Mouse (Mus musculus) liver, embryonic 14.5 days (tissue): Measurements from ENCODE around the gene Rbm17. TPM values are rescaled to one million over a fixed set of nuclear protein-coding genes. Genes with fewer than 3 reads are reported as not detected.

Experiments used
- ATAC-seq: fragments of 200-750 bp; cut with Nextera tagmentation; 2 replicates; pipeline ENCODE4 v1.8.0; 2017; ENCODE audit warnings: moderate number of reproducible peaks, mild to moderate bottlenecking, moderate library complexity; ENCODE audit not compliant: insufficient read depth
- DNase-seq, 3 experiments: peaks; one replicate each; pipeline ENCODE4 v3.0.0-alpha.2; 2012 to 2013; ENCODE audit warnings: low read depth in 3 of 3, low spot score in 3 of 3
- H3K27ac ChIP-seq: fragments of 300-500 bp; sonication (generic); 2 replicates; pipeline ENCODE4 v1.5.1; 2014; ENCODE audit warnings: moderate library complexity, mild to moderate bottlenecking, control low read depth, inconsistent platforms
- H3K27me3 ChIP-seq: fragments of 300-500 bp; sonication (generic); 2 replicates; pipeline ENCODE4 v1.6.1; 2014; ENCODE audit warnings: mild to moderate bottlenecking, low read length, moderate library complexity; ENCODE audit not compliant: control insufficient read depth, insufficient read depth
- H3K36me3 ChIP-seq: fragments of 300-500 bp; sonication (generic); replicated peaks from 2 replicates; pipeline ENCODE4 v1.6.1; 2014; ENCODE audit warnings: low read depth; ENCODE audit not compliant: control insufficient read depth, insufficient read depth
- H3K4me1 ChIP-seq, 2 experiments: fragments of 200-500 bp in 1 of 2; fragments of 300-500 bp in 1 of 2; sonication (generic) in 1 of 2; replicated peaks; 2 replicates each; pipeline ENCODE4 v1.6.1; 2012 to 2014; ENCODE audit warnings: antibody characterized with exemption in 1 of 2, inconsistent platforms in 1 of 2, low read length in 1 of 2; ENCODE audit not compliant: control insufficient read depth in 2 of 2, insufficient read depth in 2 of 2
- H3K4me2 ChIP-seq: fragments of 300-500 bp; sonication (generic); 2 replicates; pipeline ENCODE4 v1.6.1; 2014; ENCODE audit warnings: low read depth, mild to moderate bottlenecking, control low read depth, moderate library complexity
- H3K4me3 ChIP-seq, 2 experiments: fragments of 200-500 bp in 1 of 2; fragments of 300-500 bp in 1 of 2; sonication (generic) in 1 of 2; 2 replicates each; pipeline ENCODE4 v1.5.1; 2012 to 2014; ENCODE audit warnings: low read depth in 2 of 2, low read length in 2 of 2, mild to moderate bottlenecking in 2 of 2, control low read depth in 1 of 2, inconsistent platforms in 1 of 2, moderate library complexity in 1 of 2; ENCODE audit not compliant: insufficient read depth in 1 of 2
- H3K9ac ChIP-seq: fragments of 300-500 bp; sonication (generic); replicated peaks from 2 replicates; pipeline ENCODE4 v1.6.1; 2014; ENCODE audit warnings: mild to moderate bottlenecking, control low read depth, moderate library complexity
- H3K9me3 ChIP-seq: fragments of 300-500 bp; sonication (generic); 2 replicates; pipeline ENCODE4 v1.6.1; 2016; ENCODE audit warnings: low read length, mixed read lengths; ENCODE audit not compliant: control insufficient read depth
- CTCF ChIP-seq: IDR thresholded peaks from 2 replicates; pipeline ENCODE4 v1.5.1; 2016; ENCODE audit warnings: antibody characterized with exemption, low read depth, control low read depth
- EP300 ChIP-seq: IDR thresholded peaks from 2 replicates; pipeline ENCODE4 v1.6.1; 2016; ENCODE audit warnings: antibody characterized with exemption, low read depth
- WGBS: fragments of 180-500 bp; shearing (Covaris S2); extraction: QIAGEN DNeasy Blood & Tissue Kit; methylation state at CpG from one replicate; pipeline ENCODE4 v1.1.7; 2014; ENCODE audit not compliant: insufficient replicate concordance; 5-methylcytosine and 5-hydroxymethylcytosine counted together
- polyA plus RNA-seq, 2 experiments: library from polyadenylated mRNA; depleted of rRNA in 1 of 2; stranded (reverse) in 1 of 2; unstranded in 1 of 2; fragments of >200 nt; fragmentation: Nextera tagmentation in 1 of 2; extraction: Ambion mirVana in 1 of 2; gene quantifications; 2 replicates each; pipeline versions ENCODE4 v1.2.1 to v1.2.3; 2012 to 2014

Rbm17 gene
- polyA plus RNA-seq (2012; rRNA removed): 28.3 and 63.0 TPM in 2 replicates
- polyA plus RNA-seq (2014; fragmentation: Nextera tagmentation; extraction: Ambion mirVana): 53.2 and 54.0 TPM in 2 replicates

- Histone ChIP-seq H3K4me3 (peak within 1 kb of the TSS; percentile 93 to 95), H3K9me3 (no peaks in the 10 kb centered on the region), H3K27ac (no peak within 1 kb of the TSS), H3K27me3 (no peaks in the 10 kb centered on the region), H3K4me1 (peaks cover 5% of the 10 kb centered on the region in 2 experiments; a peak in 3 of 4 replicates), H3K9ac (peak within 1 kb of the TSS; percentile 94), H3K36me3 (peaks cover 8% of the 10 kb centered on the region), H3K4me2 (peak within 1 kb of the TSS; percentile 72)
- DNase-seq (no peak), ATAC-seq (no peak)
- TF ChIP-seq CTCF: no peak
- no peak for TF ChIP-seq EP300
- WGBS: 59% methylated on average over 5 of the region's 5 CpGs
Measured at GRCm38 (mm10) chr2:11604053-11604452, at the start of gene Rbm17. Gene Rbm17 (minus strand): TSS chr2:11604153.

DNA sequence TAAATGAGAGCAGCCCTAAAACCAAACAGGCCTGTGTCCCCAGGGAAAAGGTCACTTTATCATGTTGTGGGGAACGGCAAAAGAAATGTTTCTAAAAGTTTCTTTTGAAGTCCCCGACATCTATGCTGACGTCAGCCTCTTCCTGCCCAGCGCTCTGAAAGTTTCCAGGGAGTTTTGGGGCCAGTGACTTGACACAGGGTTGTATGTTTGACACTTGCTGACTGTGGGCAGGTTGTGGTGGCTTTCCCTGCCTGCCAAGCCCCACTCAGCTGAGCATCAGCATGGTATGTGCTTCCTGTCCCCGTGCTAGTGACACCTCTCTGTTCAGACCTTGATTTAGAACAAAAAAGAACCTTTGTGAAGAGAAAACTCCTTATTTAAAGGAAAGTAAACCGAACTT, 49.4 kb upstream of the Rbm17 start:
- H3K4me2 ChIP-seq: no peak overlapping the region
- no peaks in the 10 kb centered on the region for H3K27me3 ChIP-seq
- H3K36me3 ChIP-seq: no peaks in the 10 kb centered on the region
- H3K9ac ChIP-seq: no peak overlapping the region
- WGBS: 10% methylated on average over 6 of the region's 6 CpGs
- H3K4me3 ChIP-seq: no peak overlapping the region
- H3K9me3 ChIP-seq: no peaks in the 10 kb centered on the region
- no peak overlapping the region for H3K27ac ChIP-seq
- no peaks in the 10 kb centered on the region for H3K4me1 ChIP-seq
- TF ChIP-seq CTCF (no peak), EP300 (no peak)
- no peak for DNase-seq
- no peak for ATAC-seq

DNA sequence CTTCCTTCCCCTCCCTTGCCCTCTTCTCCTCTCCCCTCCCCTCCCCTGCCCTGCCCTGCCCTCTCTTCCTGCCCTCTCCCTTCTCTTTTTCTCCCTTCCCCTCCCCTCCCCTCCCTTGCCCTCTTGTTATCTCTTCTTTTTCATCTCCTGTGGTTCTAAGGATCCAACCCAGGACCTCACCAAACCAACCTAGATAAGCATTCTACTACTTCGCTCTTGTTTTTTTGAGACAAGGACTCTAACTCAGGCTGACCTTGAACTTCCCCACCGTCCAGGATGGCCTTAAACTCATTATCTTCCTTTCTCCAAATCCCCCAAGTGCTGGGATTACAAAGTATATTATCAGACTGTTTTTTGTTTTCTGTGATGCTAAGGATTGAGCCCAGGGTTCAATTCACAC, 48.8 kb upstream of the Rbm17 start:
- Histone ChIP-seq H3K4me1 (no peaks in the 10 kb centered on the region), H3K4me3 (no peak overlapping the region), H3K4me2 (no peak overlapping the region), H3K9ac (no peak overlapping the region), H3K9me3 (no peaks in the 10 kb centered on the region), H3K27me3 (no peaks in the 10 kb centered on the region), H3K36me3 (no peaks in the 10 kb centered on the region), H3K27ac (no peak overlapping the region)
- WGBS: 8% methylated on average over 2 of the region's 2 CpGs
- DNase-seq (no peak), ATAC-seq (no peak)
- TF ChIP-seq EP300 (no peak), CTCF (no peak)

DNA sequence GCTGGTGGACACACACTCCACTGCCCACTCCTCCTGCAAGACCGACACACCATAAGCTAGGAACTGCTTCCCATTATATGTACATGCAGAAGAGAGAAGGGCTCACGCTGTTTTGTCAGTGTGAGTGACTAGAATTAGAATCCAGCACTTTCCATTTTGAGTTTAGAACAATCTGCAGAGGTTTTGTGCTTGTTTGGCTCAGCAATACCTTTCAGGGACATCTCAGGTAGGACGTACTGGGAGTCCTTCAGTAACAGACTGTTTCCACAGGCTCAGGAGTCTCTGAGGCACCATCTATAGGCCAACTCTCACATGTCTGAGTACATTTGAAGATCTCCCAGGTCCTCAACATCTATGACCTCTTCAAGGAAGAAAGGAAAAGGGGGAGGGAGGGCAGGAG, 48.2 kb upstream of the Rbm17 start:
- TF ChIP-seq EP300: no peak
- TF ChIP-seq CTCF: no peak
- ATAC-seq: no peak

DNA sequence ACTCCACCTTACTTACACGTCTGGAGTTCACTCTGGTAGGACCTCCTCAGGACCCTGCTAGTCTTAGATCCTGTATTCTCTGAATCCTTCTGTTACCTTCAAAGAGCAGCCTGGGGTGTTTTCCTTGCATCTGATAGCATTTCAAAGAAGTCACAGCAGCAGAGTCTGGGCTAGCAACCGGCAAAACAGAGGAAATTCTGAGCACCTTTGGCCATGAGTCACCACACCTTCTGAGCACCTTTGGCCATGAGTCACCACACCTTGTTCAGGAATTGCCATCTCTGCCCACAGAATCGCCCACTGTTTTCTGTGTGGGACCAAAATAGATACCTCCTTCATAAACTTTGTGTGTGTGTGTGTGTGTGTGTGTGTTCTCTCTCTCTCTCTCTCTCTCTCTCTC, 47.5 kb upstream of the Rbm17 start:
- Histone ChIP-seq H3K9ac (no peak overlapping the region), H3K4me2 (no peak overlapping the region), H3K27ac (no peak overlapping the region), H3K4me3 (no peak overlapping the region), H3K27me3 (no peaks in the 10 kb centered on the region), H3K9me3 (no peaks in the 10 kb centered on the region), H3K36me3 (no peaks in the 10 kb centered on the region), H3K4me1 (no peaks in the 10 kb centered on the region)
- ATAC-seq (no peak), DNase-seq (no peak)
- TF ChIP-seq EP300: no peak
- TF ChIP-seq CTCF: no peak
- 30% methylated on average over 3 of the region's 3 CpGs for WGBS

More for the DNA sequence above, 48.2 kb upstream of the Rbm17 start:
- no peak overlapping the region for H3K9ac ChIP-seq
- no peaks in the 10 kb centered on the region for H3K27me3 ChIP-seq
- 59% methylated on average over 3 of the region's 3 CpGs for WGBS
- no peak overlapping the region for H3K4me2 ChIP-seq
- H3K4me3 ChIP-seq: no peak overlapping the region
- H3K4me1 ChIP-seq: no peaks in the 10 kb centered on the region
- H3K9me3 ChIP-seq: no peaks in the 10 kb centered on the region
- H3K27ac ChIP-seq: no peak overlapping the region
- no peak for DNase-seq
- H3K36me3 ChIP-seq: no peaks in the 10 kb centered on the region
